Mouse (Mus musculus) left cerebral cortex, adult 11 months (tissue): ENCODE measurements around the gene Hspa4.
A peak's percentile ranks its signal among the peaks of the same experiment; 100 is the strongest.
"Not testable (repeated sequence)": the region's sequence is repeated elsewhere in the genome, so short reads cannot be mapped to it uniquely, and the experiment has no call there.

Source experiments
- DNase-seq: peaks from one replicate; pipeline ENCODE4 v3.0.0; 2022; ENCODE audit warnings: low spot score

The Hspa4 gene

DNA sequence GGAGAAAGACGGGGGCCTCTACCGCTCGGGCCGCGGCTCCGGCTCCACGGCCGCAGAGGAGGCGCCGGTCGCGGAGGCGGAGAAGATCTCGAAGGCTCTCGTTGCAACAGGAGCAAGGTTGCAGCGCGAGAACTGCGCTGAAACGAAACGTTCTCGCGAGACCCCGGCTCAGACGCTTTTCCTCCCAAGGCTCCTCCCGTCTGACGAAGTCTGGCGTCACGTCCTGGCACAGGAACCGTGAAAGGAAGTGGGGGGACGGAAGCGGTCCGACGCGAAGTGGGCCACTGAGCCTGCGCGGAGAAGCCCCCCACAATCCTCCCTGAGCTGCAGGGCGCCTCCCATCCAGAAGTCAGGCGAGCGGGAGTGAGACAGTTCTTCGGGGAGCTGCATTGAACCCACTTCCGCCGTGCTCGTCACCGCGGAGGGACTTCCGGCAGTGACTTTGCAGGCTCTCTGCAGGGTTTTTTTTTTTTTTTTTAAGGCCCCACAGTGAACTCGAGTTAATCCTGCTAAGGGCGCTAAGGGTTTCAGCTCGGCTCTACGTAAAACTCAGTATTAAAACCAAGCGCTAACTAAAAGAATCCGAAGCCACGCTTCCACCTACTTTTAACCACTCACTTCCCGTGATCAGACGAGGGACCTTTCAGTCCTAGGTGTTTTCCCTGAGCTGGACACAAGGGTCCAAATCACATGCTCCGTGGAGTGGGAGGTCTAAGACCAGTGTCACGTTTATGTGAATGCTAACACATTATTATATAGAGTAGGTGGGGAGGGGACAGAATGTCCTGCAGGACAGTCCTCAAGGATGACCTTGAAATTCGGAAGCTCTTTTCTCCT, at the start of gene Hspa4:
TSS of gene Hspa4 (minus strand) at position 128 of the 837 bp plus-strand sequence.
- peak; percentile 96 for DNase-seq

DNA sequence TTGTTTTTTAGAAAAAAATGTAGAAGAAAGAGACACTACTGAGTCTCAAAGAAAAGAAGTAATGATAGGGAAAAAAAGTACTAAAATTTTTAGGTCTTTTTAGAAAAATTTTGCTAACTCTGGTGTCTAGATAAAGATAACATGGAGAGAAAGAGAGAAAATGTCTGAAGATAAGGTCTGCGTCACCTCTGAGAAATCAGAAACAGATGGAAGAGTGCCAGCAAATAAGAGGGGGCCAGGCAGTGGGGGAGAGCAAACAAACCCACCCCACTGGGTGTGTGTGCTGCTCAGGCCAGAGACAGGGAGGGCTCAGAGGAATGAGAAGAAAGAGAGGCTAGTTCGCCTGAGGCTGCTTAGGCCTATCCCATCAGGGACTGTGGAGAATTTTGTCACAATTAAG, 45.5 kb upstream of the Hspa4 start:
- no peak for DNase-seq

DNA sequence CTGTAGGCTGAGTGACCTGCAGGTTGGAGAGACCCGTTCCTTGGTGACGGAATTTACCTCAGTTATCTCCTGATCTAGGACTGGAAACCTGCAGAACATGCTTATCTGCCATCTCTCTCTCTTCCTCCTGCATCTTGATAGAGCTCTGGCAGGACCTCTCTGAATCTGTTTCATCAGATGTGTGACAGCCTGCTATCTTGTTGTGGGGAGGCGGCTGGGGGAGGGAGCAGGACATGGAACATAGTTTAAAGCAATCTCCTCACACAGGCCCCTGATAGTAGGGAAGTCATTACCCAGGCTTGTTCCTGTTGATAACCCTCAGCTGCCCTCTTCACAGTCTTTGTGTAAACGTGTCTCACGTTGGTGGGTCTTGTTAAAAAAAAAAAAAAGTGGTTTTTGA, 45.1 kb upstream of the Hspa4 start:
- no peak for DNase-seq

DNA sequence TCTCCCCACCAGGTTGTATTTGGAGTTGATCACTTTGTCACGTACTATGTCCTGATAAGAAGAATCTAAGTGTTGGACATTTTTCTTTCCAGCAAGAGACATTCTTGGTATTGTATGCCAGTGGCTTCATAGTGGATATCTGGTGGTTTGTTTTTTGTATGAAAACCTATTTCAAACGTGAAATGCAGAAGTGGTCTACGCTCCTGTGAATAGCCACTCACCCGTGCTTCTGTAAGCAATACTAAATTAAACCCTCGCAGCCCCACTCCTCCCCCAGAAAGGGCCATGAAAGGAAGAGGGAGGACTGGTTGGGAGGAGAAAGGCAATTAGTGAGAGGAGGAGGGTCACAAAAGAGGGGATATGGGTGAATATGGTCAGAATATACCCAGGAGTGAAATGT, 42.5 kb upstream of the Hspa4 start:
- DNase-seq, result no peak

DNA sequence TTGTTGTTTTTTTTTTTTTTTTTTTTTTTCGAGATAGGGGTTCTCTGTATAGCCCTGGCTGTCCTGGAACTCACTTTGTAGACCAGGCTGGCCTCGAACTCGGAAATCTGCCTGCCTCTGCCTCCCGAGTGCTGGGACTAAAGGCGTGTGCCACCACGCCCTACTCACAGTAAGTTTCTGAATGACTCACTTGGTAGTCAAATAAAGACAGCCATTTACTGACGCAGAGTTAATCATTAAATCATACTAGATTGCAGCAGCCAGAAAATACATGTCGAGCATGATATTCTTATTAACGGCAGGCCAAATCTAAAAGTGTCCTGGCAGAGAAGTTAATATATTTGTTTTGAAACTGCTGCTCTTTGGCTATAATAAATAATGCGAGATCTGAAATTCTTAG, 40.8 kb upstream of the Hspa4 start:
- not testable (repeated sequence) for DNase-seq

DNA sequence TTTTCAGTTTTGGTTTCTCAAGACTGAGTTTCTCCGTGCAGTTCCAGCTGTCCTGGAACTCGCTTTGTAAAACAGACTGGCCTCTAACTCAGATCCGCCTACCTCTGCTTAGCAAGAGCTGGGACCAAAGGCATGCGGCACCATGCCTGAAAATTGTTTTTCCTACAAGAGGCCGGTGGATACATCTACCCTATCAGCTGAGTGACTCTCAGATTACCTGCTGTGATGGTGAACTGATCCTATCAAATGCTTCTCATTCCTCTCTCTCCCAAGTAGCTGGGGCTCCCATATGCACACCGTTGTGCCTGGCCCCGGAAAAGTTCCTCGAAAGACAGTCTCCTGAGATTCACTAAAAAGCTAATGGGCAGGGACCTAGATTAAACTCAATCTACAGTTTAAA, 37.4 kb upstream of the Hspa4 start:
- no peak for DNase-seq

DNA sequence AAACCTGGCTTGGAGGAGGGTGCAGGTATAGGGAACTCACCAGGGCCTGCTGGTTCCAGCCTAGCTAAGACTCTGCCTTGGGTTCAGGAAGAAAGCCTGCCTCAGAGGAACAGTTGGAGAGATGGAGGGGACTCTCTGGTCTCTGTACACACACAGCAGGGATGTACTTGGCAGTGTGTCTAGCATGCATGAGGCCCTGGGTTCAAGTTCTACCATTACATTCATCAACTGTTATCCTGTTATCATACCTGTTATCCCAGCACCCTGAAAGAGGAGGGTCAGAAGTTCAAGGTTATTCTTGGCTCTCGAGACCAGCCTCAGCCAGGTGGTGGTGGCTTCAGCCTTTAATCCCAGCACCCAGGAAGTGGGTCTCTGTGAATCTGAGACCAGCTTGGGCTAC, 36.7 kb upstream of the Hspa4 start:
- no peak for DNase-seq

DNA sequence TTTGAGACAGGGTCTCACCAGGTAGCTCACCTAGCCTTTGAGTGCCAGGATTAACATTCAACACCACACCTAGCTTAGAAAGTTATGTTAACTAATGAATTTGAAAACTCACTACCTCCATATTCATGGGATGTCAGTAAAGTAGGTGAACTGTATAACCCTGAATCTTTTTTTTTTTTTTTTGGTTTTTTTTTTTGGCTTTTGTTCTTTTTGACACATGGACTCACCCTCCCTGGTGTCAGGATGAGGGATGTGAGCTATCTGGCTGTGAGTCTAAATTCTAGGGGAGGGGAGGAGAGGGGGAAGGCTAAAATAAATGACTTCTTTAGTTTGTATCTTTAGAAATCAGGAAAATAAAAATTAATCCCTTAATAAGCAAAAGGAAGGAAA, 35.9 kb upstream of the Hspa4 start:
- DNase-seq, result no peak

DNA sequence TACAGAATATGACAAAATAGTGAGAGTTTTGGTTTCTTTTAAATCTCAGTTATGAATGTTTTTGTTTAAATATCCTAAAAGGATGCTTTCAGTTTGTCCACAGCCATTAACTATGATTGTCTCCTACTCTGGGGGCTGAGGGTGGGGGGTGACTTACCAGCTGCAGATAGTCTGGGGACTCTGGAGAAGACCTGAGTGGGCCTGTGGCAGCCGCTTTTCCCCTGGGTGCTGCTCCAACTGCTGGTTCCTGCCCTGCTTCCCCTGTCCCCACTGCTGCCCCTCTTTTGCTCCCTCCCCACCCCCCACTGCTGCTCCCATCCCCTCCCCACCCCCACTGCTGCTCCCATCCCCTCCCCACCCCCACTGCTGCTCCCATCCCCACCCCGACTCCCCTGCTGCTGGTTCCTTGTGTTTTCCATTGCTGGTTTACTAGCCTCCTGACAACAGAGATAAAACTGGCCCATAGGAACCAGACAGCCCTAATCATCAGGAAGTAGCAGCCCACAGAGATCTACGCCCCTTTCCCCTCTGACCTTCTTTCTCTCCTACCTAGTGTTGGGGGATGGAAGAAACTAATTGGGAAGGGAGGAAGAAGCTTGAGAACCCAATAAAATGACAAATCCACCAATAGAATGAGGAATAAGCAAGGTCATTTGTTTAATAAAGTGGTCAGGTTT, 35.4 kb upstream of the Hspa4 start:
- no peak for DNase-seq

DNA sequence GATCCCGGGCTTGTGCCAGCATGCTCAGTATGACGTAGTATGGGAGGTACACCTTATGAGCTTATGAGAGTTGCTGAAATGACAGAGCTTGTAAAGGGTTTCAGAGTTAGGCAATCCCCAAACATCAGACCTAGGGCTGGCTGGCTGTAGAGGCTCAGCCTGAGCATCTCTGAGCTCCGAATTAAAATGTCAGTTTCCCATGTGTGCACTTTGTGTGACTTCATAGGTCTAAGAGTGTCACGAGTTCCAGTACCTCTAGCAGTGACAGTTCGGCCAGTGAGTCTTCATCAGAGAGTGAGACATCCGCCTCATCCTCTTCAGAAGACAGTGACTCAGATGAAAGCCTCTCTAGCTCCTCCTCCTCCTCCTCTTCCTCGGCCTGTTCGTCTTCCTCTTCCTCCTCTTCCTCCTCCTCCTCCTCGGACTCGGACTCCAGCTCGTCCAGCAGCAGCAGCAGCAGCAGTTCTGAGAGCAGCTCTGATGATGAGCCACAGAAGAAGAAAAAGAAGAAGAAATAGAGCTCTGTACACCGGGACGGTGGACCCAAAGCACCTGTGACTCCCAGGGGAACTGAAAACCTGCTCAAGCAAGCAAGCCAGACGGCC, 31.9 kb upstream of the Hspa4 start:
- DNase-seq, result no peak

DNA sequence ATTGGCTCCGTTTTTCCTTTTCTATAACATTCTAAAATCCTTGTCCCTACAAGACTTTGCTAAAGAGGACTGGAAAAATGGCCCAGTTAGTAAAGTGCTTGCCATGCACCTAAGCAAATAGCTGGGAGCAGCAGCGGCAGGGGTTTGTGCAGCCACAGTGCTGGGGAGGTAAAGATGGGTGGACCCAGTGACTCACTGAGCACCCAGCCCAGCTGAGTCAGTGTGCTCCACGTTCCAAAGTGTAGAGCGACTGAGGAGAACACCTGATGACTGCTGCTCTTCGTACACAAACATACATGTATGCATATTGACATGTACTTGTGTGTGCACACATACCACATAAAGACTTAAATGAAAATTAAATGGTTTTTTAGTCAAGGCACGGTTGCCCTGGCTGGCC, 30.9 kb upstream of the Hspa4 start:
- DNase-seq, result no peak

DNA sequence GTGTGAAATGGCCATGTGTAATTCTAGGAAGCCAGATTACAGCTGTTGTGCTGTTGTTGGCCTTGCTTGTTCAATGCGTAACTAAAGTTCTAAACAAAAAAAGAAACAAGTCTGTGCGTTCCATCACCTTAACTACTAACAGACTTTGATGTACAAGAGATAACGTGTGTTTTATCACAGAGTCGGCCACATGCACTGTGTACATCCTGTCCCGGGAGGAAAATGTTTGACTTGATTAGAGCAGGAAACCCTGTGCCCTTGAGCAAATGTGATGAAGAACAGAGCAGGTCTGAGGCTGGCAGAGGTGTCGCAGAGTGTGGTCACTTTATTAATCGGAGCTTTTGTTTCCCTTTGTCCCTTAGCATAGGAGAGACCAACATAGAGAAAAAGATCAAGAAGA, 30.1 kb upstream of the Hspa4 start:
- DNase-seq, result no peak

DNA sequence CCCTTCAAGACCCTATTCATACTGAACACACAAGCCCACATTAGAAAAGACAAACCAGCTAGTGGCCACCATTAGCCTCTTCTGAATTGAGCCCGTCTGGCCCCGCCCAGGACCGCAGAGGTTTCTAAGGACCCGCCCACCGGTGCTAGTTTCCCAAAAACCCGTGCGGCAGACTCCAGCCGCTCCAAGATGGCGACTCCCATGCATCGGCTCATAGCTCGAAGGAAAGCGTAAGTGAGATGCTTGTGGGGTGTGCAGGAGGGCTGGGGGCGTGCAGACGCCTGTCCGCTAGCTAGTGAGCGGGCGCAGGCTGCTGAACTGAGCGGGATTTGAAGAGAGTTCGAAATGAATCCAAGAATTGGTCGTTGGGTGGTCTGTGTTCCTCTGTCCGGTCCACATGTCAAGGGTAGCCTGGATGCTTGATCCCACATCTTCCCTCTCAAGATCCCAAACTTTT, 24.3 kb upstream of the Hspa4 start, which contains the start of gene Zcchc10:
TSS of gene Zcchc10 (plus strand) at position 168 of the 457 bp plus-strand sequence.
- peak; percentile 76 for DNase-seq

DNA sequence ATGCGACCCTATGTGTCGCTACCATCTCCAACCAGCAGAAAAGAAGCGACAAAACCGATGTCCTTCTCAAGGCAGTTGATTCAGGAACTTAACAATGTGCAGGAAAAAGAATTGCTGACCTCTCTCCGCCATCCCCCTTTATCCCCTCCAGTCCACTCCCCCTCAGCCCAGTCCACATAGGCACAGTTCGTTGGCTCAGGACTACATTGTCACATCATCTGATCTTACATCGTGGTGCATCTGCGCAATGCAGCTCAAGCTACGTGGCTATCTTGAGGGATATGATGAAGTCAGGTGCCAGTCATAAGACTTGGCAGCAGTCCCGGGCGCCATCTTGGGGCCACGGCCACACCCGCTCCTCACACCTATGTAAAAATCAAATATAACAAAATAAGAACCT, 19.6 kb upstream of the Hspa4 start:
- not testable (repeated sequence) for DNase-seq

DNA sequence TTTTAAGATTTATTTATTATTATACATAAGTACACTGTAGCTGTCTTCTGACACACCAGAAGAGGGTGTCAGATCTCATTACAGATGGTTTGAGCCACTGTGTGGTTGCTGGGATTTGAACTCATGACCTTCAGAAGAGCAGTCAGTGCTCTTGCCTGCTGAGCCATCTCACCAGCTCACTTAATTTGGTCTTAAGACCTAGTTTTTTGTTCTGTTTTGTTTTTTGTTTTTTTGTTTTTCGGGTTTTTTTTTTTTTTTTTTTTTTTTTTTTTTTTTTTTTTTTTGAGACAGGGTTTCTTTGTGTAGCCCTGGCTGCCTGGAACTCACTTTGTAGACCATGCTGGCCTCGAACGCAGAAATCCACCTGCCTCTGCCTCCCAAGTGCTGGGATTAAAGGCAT, 18.3 kb upstream of the Hspa4 start:
- DNase-seq, result not testable (repeated sequence)

DNA sequence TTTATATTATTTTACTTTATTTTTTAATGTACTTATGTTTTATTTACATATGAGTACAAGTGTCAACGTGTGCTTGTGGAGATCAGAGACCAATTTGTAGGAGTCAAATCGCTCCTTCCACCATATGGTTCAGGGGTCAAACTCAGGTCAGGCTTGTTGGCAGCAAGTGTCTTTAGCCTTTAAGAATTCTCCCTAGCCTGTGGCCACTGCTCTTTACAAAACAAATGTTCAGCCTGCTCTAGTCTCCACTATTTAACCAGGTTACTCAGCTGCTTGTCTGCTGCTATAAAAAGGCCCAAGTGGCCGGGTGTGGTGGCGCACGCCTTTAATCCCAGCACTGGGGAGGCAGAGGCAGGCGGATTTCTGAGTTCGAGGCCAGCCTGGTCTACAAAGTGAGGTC, 17.8 kb upstream of the Hspa4 start:
- no peak for DNase-seq

DNA sequence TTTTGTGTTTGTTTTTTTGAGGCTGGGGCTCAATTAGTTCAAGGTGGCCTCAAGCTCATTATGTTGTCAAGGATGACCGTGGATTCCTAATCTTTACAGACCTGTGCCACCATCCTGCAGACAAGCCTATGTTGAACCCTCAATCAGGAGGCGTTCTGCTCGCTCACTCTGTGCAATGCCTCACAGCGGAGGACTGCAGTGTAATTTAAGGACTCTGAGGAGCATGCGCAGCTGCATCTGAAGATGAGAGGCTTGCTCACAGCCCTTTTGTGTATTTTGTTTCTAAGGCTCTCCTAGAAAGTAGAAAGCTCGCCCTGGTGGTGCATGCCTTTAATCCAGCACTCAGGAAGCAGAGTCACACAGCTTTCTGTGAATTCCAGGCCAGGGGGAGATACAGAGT, 16.7 kb upstream of the Hspa4 start:
- no peak for DNase-seq

DNA sequence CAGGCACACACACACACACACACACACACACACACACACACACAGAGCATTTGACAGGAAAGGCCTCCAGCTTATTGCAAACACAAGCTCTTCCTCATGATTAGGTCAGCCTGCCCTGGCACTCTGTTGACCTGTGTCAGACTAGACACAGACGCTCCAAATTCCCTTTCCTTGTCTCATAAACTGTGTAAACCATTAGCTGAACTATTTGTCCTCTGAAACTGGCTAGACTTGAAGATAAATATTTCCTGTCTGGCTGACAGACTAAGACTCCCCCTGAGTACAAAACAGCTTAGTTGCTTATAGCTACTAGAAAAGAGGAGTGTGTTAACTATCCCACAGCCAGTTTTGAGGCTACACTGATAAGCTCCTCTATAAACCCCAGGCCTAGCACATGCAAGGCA, 14.5 kb upstream of the Hspa4 start:
- DNase-seq, result no peak

DNA sequence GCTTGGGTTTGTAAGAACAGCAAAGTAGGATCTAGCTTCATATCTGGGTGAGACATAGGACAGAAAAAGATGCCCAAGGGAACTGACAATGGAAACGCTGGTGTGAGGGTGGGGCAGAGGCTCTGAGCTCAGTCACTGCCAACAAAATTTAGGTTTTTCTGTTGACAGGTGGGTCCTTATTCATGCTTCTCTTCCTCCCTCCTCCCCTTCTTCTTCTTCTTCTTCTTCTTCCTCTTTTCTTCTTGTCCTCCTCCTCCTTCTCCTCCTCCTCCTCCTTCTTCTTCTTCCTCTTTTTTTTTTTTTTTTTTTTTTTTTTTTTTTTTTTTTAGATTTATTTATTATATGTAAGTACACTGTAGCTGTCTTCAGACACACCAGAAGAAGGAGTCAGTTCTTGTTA, 12.6 kb upstream of the Hspa4 start:
- DNase-seq, result not testable (repeated sequence)

DNA sequence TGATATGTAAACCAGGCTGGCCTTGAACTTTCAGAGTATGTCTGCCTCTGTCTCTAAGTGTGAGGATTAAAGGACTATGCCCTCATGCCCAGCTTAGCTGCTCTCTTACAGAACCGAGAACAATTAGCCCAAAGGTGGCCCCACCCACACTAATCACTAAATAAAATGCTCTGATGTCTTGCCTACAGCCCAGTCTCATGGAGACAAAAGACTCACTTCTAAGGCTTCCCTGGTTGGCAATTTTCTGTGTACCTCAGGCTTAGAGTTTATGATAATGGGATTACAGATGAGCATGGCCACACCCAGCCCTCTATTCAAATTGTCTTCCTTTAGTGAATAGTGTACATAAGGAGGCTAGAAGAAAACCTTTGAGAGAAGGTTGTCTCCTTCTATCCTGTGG, 11.1 kb upstream of the Hspa4 start:
- no peak for DNase-seq

DNA sequence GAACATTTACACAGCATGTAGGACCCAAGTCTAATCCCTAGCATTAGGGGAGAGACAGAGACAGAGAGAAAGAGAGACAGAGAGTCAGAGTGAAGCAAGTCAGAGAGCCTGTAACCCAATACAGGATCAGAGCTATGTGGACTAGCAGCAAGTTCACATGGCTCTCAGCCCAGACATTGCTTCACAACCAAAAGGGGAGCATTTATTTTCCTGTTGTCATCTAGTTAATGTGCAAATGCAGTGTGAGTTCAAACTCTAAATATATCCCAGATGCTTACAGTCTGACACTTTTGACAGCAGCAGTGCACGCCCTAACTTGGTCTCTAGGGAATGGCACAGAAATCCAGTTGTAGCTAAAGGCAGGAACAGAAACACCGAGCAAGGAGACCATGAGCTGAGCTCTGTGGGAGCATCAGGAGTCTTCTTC, 8.6 kb upstream of the Hspa4 start:
- no peak for DNase-seq

DNA sequence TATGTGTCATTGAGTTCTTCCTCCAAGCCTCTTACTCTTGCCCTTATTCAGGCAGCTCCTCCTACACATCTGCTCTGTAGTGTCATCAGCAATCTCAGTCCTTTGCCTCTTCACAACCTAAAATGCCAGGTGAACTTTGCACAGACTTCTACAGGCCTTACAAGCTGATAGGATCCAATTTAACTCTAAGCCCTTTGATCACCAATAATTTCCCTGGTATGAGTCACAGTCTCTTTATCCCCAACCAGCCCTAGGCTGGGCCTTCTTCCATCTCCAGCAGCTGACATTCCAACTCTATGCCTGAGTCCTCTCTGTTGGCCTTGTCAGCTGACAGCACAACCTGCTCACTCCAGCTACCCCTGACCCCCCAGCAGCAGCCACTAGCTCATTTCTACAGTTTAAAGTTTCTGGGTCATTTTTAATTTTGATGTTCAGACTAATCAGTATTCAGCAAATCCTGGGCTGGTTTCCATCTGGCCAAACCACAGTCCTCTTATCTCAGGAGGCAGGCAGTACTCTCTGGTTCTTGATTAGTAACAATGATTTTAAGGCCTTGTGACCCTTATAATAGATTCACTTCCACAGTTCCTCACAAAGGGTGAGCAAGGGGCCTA, 8.1 kb upstream of the Hspa4 start:
- DNase-seq, result no peak
